Mouse (Mus musculus): ENCODE results near the gene Cd79a.
"Not testable (repeated sequence)": the region's sequence is repeated elsewhere in the genome, so short reads cannot be mapped to it uniquely, and the experiment has no call there.

Gene Cd79a

GRCm38 (mm10) chr7:24885468-24886307 is 11.5 kb upstream of the Cd79a start:
- no peak for DNase-seq (ENCODE audit: low read depth, low spot score)

GRCm38 (mm10) chr7:24886308-24886633 is 10.9 kb upstream of the Cd79a start:
- no peak for DNase-seq (ENCODE audit: low read depth, low spot score)

DNA sequence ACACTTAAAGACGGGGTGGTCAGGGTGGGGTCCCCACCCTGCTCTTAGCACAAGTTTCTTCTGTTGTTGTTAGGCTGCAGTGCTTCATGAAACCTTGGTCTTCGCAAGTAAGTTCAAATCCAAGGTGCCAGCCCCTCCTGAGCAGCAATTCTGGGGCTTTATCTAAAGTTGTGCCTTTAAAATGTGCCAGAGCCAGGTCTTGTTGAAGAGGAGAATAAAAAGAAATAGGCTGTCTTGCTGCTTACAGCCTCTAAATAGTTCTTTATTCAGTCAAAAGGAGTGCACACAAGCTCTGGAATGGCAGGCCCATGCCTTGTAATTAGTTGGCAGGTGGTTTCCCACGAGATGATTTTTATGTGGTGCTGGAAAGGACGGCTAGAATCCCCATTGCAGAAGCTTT is 10.1 kb upstream of the Cd79a start:
- DNase-seq (ENCODE audit: low read depth, low spot score): no peak

- DNase-seq (ENCODE audit: low read depth, low spot score): no peak
Measured at GRCm38 (mm10) chr7:24889431-24890220, 7.6 kb upstream of the Cd79a start.

- DNase-seq (ENCODE audit: low read depth, low spot score): peak; percentile 71
Measured at GRCm38 (mm10) chr7:24890281-24891216, 6.6 kb upstream of the Cd79a start.

DNA sequence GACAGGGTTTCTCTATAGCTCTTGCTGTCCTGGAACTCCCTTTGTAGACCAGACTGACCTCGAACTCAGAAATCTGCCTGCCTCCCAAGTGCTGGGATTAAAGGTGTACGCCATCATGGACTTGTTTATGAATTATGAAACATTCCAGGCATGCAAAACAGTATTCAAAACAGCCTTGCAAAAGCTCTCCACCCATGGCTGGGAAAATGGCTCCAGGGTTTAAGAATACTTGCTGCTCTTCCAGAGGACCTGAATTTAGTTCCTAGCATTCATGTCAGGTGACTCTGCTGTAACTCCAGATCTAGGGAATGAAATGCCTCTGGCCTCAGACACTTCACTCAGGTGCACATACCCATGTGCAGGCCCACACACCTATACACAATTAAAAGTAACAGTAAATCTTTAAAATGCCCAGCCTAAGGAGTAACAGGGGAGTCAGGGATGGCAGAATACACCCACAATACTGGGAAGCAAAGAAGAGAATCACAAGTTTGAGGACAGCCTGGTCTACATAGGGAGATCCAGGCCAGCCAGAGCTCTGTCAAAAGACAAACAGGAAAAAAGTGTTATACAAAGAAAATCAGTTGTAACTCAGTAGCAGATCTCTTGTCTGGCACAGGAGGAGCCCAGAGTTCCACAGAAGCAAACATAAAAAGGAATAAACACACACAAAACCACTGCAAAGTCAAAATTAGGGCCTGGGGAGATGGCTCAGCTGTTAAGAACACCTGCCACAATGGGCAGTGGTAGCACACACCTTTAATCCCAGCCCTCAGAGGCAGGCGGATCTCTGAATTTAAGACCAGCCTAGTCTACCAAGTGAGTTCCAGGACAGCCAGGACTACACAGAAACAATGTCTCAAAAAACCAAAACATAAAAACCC is 5.7 kb upstream of the Cd79a start:
- no peak for DNase-seq (ENCODE audit: low read depth, low spot score)

DNA sequence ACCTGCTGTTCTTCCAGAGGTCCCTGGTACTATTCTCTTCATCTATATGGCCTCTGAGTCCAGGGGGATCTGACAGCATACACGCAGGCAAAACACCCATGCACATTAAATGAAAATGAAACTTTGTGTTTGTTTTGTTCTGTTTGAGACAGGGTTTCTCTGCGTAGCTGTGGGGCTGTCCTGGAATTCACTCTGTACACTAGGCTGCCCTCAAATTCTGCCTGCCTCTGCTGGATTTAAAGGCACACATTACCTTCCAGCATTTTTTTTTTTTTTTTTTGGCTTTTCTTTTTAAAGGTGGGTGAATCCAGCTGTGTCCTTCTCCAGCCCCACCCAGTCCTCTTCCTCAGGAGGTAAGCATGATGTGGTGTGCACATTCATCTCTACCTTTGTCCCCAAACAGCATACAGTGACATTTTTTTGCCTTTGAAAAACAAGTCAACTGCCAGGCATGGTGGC is 5.0 kb upstream of the Cd79a start:
- DNase-seq (ENCODE audit: low read depth, low spot score): no peak

- not testable (repeated sequence) for DNase-seq (ENCODE audit: low read depth, low spot score)
Measured at GRCm38 (mm10) chr7:24895749-24896148, 1.4 kb upstream of the Cd79a start.

- DNase-seq (ENCODE audit: low read depth, low spot score): no peak
Measured at GRCm38 (mm10) chr7:24896269-24896668, 912 bp upstream of the Cd79a start.

DNA sequence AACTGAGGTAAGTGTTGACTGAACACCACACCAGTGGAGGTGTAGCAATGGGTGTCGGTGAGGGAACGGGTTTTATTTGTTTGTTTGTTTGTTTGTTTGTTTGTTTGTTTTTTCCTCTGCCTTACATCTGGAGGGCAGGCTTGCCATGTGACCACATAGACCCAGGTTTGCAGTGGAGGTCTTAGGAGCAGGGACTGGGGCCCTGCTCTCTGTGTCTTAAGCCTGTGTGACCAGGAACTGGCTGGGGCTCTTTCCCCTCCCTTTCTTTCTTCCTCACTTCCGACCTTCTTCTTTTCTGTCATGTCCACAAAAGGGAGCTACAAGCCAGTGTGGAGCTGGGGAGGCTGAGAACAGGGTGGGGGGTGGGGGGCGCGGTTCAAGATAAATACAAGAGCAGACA is 778 bp downstream of the Cd79a start:
- no peak for DNase-seq (ENCODE audit: low read depth, low spot score)

GRCm38 (mm10) chr7:24901114-24901513 is 3.9 kb downstream of the Cd79a start:
- no peak for DNase-seq (ENCODE audit: low read depth, low spot score)

- DNase-seq (ENCODE audit: low read depth, low spot score): no peak
Measured at GRCm38 (mm10) chr7:24901842-24902241, 4.7 kb downstream of the Cd79a start.

GRCm38 (mm10) chr7:24902264-24902629 is 5.1 kb downstream of the Cd79a start:
- DNase-seq (ENCODE audit: low read depth, low spot score): no peak

DNA sequence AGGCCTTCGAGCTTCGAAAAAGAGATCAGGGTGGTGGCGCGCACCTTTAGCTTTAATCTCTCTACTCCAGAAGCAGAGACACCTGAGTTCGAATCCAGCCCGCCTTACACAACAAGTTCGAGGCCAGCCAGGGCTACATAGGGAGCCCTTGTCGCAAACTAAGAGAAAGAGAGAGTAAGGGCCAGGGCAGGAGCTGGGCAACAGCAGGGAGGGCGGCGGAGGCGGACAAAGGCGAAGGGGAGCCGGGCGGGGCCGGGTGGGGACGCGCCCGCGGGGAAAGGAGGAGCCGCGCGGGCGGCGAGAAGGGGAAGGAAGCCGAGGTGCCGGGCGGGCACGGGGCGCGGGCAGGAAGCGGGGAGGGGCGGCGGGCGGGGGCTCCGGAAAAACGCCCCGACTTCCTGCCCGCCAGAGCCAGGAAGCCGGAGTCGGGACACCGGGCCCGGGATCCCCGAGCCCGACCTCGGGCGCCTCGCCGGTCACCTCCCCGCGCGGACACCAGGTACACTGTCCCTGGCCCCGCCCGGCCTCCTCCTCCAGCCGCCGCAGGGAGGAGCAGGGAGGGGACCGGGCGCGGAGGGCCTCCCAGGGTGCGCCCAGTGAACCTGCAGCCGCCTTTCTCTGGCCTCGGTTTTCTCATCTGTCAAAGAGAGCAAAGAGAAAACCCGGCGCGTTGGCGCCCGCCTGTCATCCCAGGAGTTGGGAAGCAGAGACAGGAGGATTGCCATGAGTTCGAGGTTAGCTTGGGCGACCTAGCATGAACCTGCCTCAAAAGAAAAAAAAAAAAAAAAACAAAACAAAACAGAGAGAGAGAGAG is 5.7 kb downstream of the Cd79a start, which contains the start of gene Arhgef1:
Gene Arhgef1 (plus strand): TSS at position 283 of the 814 bp plus-strand sequence.
- DNase-seq (ENCODE audit: low read depth, low spot score): no peak

DNA sequence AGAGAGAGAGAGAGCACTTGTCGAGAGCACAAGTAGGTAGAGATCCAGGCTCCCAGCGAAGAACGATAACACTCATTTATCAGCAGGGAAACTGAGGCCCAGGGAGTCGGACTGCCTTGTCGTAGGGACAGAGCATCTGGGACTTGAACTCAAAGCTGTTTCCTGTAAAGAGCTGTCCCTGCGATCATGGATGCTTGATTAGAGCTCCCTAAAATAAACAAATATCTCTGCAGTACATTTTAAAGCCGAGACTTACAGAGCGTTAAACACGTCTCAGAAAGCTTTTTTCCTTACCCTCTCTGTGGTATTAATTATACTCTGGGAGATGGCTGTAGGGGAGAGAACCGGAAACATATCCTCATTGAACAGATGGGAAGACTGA is 6.3 kb downstream of the Cd79a start:
- no peak for DNase-seq (ENCODE audit: low read depth, low spot score)

- DNase-seq (ENCODE audit: low read depth, low spot score): peak; percentile 92
Measured at GRCm38 (mm10) chr7:24904070-24904483, 6.9 kb downstream of the Cd79a start.

GRCm38 (mm10) chr7:24904936-24905335 is 7.8 kb downstream of the Cd79a start:
- peak; percentile 52 for DNase-seq (ENCODE audit: low read depth, low spot score)

GRCm38 (mm10) chr7:24906551-24906950 is 9.4 kb downstream of the Cd79a start:
- no peak for DNase-seq (ENCODE audit: low read depth, low spot score)

- DNase-seq (ENCODE audit: low read depth, low spot score): no peak
Measured at GRCm38 (mm10) chr7:24907211-24907748, 10.1 kb downstream of the Cd79a start.

GRCm38 (mm10) chr7:24912480-24912879 is 15.3 kb downstream of the Cd79a start:
- DNase-seq (ENCODE audit: low read depth, low spot score): no peak

Data from retina, postnatal 7 days (tissue).